Mouse (Mus musculus) ovary, adult 18-20 months (tissue): ENCODE measurements around the gene Ern2.

Experiments used
- DNase-seq: peaks from one replicate; pipeline ENCODE4 v3.0.0; 2022; ENCODE audit warnings: low spot score, mixed read lengths

Gene Ern2

GRCm38 (mm10) chr7:122186043-122186442, at the start of gene Ern2:
Ern2 (minus strand) TSS chr7:122186207.
- no peak for DNase-seq

GRCm38 (mm10) chr7:122230866-122231265, 44.9 kb upstream of the Ern2 start:
- no peak for DNase-seq

- no peak for DNase-seq
Observed at GRCm38 (mm10) chr7:122229916-122230315, 43.9 kb upstream of the Ern2 start.

GRCm38 (mm10) chr7:122229306-122229705, 43.3 kb upstream of the Ern2 start:
- no peak for DNase-seq

- no peak for DNase-seq
Observed at GRCm38 (mm10) chr7:122226744-122227143, 40.7 kb upstream of the Ern2 start.

- no peak for DNase-seq
Observed at GRCm38 (mm10) chr7:122226020-122226742, 40.2 kb upstream of the Ern2 start.

- peak; percentile 45 for DNase-seq
Observed at GRCm38 (mm10) chr7:122219315-122219801, 33.4 kb upstream of the Ern2 start, which contains the start of gene Chp2. Chp2 (plus strand) TSS chr7:122219496.

GRCm38 (mm10) chr7:122208276-122209021, 22.4 kb upstream of the Ern2 start:
- DNase-seq = no peak

- no peak for DNase-seq
Observed at GRCm38 (mm10) chr7:122206121-122206520, 20.1 kb upstream of the Ern2 start.

GRCm38 (mm10) chr7:122203936-122204335, 17.9 kb upstream of the Ern2 start:
- DNase-seq = no peak

GRCm38 (mm10) chr7:122199296-122199695, 13.3 kb upstream of the Ern2 start:
- no peak for DNase-seq

GRCm38 (mm10) chr7:122197306-122197705, 11.3 kb upstream of the Ern2 start:
- DNase-seq = no peak

GRCm38 (mm10) chr7:122196771-122197170, 10.8 kb upstream of the Ern2 start:
- DNase-seq = no peak

GRCm38 (mm10) chr7:122193919-122194318, 7.9 kb upstream of the Ern2 start:
- no peak for DNase-seq

GRCm38 (mm10) chr7:122191097-122191496, 5.1 kb upstream of the Ern2 start:
- no peak for DNase-seq

GRCm38 (mm10) chr7:122189484-122189883, 3.5 kb upstream of the Ern2 start:
- DNase-seq = no peak

- DNase-seq = no peak
Observed at GRCm38 (mm10) chr7:122184569-122184968, 1.4 kb downstream of the Ern2 start.

- DNase-seq = no peak
Observed at GRCm38 (mm10) chr7:122180720-122181119, 5.3 kb downstream of the Ern2 start.

GRCm38 (mm10) chr7:122171613-122172012, 14.4 kb downstream of the Ern2 start:
- DNase-seq = no peak

- DNase-seq = no peak
Observed at GRCm38 (mm10) chr7:122170705-122171104, 15.3 kb downstream of the Ern2 start.

- no peak for DNase-seq
Observed at GRCm38 (mm10) chr7:122167203-122167602, 18.8 kb downstream of the Ern2 start.

GRCm38 (mm10) chr7:122163766-122164165, 22.2 kb downstream of the Ern2 start:
- DNase-seq = no peak

GRCm38 (mm10) chr7:122160037-122160436, 26.0 kb downstream of the Ern2 start:
- DNase-seq = no peak
